Mouse (Mus musculus) hindlimb bud, embryonic 11.5 days (tissue): ENCODE data around the gene Fuz.

Source experiments
- DNase-seq: peaks from one replicate; pipeline ENCODE4 v3.0.0-alpha.2; 2012; ENCODE audit warnings: low read depth, low spot score; ENCODE audit errors: extremely low spot score

The Fuz gene

GRCm38 (mm10) chr7:44925468-44925867 lies 29.6 kb downstream of the Fuz start:
- DNase-seq = no peak

DNA sequence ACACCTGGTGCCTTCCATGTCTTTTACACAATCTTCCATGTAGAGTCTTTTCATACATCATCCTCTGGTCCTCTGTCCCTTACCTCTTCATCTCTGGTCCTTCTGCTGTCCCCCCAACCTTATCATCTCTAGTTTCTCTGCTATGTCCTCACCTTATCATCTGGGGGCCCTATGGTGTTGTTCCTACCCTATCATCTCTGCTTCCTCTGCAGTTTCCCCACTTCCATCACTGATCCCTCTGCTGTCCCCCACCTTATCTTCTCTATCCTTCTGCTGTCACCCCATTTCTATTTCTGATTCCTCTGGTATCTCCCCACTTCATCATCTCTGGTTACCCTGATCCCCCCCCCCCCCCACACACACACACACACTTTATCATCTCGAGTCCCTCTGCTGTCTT lies 32.7 kb downstream of the Fuz start:
- DNase-seq = no peak

DNA sequence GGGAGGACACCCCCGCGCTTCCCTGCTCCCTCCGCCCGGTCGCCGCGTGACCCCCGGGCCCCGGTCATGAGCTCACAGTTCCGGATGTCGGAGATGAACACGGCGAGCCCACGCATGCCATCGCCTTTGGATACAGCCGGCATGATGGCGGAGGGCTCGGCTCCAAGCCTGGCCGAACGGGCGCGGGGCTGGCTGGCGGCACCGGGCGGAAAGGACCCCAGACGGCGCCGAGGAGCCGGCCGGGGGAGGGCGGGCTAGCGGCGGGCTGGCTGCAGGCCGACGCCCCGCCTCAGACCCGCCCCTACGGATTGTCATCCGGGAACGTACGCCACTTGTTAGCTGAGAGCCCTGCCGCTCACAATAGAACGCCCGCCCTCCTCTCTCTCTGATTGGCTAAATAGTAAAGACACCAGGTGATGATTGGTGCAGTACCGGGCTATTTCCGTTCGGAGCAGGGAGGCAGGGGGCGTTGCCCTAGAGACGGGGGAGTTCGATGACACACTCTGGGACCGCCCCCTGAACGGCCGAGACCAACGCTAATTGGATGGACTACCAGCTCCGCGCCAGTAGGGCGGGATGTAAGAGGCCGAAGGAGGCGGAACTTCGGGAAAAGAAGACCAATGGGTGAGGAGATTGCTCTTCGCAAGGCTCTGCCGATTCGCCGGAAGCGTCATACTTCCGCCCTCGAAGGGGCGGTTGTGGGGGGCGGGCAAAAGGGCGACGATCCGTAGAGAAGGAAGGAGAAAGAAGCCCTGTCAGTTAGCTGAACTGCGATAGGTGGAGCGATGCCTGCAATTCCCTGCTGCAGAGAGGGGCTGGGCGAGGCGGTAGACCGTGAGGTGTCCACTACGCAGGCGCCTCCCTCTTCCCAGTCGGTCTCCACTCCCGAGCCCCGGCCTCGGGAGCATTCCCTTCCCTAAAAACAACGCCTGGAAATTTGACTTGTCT lies 33.6 kb downstream of the Fuz start, which contains the start of gene Ap2a1:
Ap2a1 (minus strand) TSS at position 293 of the 948 bp plus-strand sequence.
- DNase-seq = peak; percentile 99

DNA sequence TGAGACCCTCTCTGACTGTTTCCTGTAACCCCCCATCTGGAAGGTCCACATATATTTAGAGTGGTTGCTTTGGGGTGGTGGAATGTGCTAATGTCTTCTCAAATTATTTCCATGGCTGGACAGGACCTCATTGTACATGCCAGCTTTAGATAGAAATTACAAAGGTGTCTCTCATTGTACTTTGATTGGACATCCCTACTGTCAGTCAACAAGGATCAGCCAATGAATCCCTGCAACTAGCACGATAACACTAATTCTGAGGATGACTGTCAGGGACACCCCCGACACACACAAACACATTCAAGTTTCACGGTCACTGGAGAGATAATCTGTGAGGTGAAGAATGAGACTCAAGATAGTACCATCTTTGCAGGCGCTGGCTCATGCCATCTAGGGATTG lies 42.8 kb downstream of the Fuz start:
- no peak for DNase-seq

DNA sequence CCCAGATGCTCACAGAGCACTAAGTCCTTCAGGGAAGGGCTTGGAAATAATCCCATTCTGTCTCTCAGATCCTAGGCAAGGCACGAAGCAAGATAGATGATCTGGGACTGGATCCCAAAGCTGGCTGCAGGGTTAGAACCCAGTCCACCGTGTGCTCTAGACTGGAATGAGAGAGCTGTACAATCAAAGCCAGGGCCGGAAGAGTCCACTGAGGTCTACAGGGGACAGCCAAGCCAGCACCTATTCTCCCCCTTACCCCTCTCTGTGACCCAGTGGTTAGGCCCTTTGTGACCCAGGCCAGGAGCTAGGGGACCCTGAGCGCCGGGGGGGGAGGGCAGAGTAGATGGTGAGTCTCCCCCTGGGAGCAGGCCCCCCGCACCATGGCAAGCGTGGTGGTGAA lies 47.0 kb downstream of the Fuz start, which contains the start of gene Tsks:
Tsks (plus strand) TSS at position 301 of the 400 bp plus-strand sequence.
- no peak for DNase-seq

DNA sequence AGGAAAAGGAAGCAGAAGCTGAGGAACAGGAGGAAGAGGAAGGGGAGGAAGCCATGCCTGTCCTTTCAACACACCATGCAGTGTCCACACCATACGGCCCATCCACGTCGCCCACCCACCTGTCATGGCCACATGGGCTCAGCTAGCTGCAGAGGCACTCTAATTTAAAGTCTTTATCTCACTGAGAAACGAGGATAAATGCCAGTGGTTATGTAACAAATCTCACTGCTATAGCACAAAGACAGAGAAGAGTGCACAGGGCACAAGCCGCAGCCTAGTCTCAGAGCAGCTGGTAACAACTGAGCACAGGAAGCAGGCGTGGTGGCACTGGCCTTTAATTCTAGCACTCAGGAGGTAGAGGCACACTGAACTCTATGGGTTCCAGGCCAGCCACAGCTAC lies 54.0 kb downstream of the Fuz start:
- DNase-seq = no peak

DNA sequence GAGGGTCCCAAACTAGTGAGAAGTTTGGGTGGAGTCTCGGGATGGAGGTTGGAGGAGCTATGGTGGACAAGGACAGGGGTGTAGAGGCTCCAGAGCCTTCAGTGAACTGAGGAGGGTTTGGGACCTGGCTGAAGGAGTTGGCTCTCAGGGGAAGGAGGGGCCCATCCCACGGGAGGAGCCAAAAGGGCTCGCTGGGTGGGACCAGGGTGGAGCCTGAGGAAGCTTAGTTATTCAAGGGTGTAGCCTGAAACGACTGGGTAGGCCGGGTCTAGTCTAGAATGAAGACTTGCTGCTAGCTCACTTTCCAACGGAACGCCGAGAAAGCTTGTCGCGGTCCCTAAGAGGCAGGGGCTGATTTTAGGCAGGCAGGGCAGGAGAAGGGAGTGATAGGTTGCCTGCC lies 56.1 kb downstream of the Fuz start:
- DNase-seq = no peak
